Mouse (Mus musculus): ENCODE results near the gene Fam8a1.
A peak's percentile ranks its signal among the peaks of the same experiment; 100 is the strongest.

GRCm38 (mm10) chr13:46642318-46642717, 27.0 kb upstream of the Fam8a1 start:
- TF ChIP-seq CTCF (IDR thresholded peaks at IDR 0.05; ENCODE audit: extremely low read depth, insufficient read length, insufficient replicate concordance, low read depth, low read length) (peak; percentile 56; the same call in 1 of the 2 replicates), POLR2A (IDR thresholded peaks at IDR 0.05; ENCODE audit: low read depth, low read length) (no peak)
